Mouse (Mus musculus) erythroblast, embryonic 14.5 days (primary cell): ENCODE measurements around the gene Arnt2.

Experiments used
- GATA1 ChIP-seq: IDR thresholded peaks from 2 replicates; pipeline ENCODE4 v1.6.1; 2012; ENCODE audit warnings: low read length, inconsistent platforms, mixed read lengths
- TAL1 ChIP-seq: IDR thresholded peaks from 3 replicates; pipeline ENCODE4 v1.6.1; 2012; ENCODE audit warnings: low read length, inconsistent platforms, mixed read lengths

- TF ChIP-seq TAL1 (no peak), GATA1 (no peak)
Observed at GRCm38 (mm10) chr7:84254311-84254710, 155.7 kb downstream of the Arnt2 start.
